Mouse (Mus musculus): ENCODE measurements at regions not wholly inside any gene's neighbourhood (a gene's known extent, or its start where the extent isn't known, plus 50 kb on each side); places are given as distances from the start of the nearest gene placed in this dataset.
A peak's percentile ranks its signal among the peaks of the same experiment; 100 is the strongest.

- ATAC-seq (ENCODE audit: low read depth): no peak; the same call in 1 of the 2 replicates
- Histone ChIP-seq H3K27ac (no peak overlapping the region), H3K4me2 (no peak overlapping the region), H3K4me1 (replicated peaks) (no peaks in the 10 kb centered on the region), H3K27me3 (no peaks in the 10 kb centered on the region), H3K9ac (no peak overlapping the region), H3K9me3 (replicated peaks) (no peaks in the 10 kb centered on the region), H3K36me3 (no peaks in the 10 kb centered on the region), H3K4me3 (replicated peaks) (no peak overlapping the region)
- 55% methylated on average over 8 of the region's 8 CpGs for WGBS (ENCODE audit: insufficient replicate concordance)
- no peak for DNase-seq
Observed at GRCm38 (mm10) chr11:90783537-90783936, 95.4 kb upstream of the Tom1l1 start.

GRCm38 (mm10) chr11:90782975-90783374, 94.8 kb upstream of the Tom1l1 start:
- H3K27ac ChIP-seq: no peak overlapping the region
- H3K4me2 ChIP-seq: no peak overlapping the region
- no peak overlapping the region for H3K9ac ChIP-seq
- ATAC-seq (ENCODE audit: low read depth) (peak; percentile 20; the same call in 1 of the 2 replicates), DNase-seq (no peak)
- H3K36me3 ChIP-seq: no peaks in the 10 kb centered on the region
- no peaks in the 10 kb centered on the region for H3K4me1 ChIP-seq (replicated peaks)
- H3K9me3 ChIP-seq (replicated peaks): no peaks in the 10 kb centered on the region
- 30% methylated on average over 6 of the region's 6 CpGs for WGBS (ENCODE audit: insufficient replicate concordance)
- H3K27me3 ChIP-seq: no peaks in the 10 kb centered on the region
- H3K4me3 ChIP-seq (replicated peaks): no peak overlapping the region

DNA sequence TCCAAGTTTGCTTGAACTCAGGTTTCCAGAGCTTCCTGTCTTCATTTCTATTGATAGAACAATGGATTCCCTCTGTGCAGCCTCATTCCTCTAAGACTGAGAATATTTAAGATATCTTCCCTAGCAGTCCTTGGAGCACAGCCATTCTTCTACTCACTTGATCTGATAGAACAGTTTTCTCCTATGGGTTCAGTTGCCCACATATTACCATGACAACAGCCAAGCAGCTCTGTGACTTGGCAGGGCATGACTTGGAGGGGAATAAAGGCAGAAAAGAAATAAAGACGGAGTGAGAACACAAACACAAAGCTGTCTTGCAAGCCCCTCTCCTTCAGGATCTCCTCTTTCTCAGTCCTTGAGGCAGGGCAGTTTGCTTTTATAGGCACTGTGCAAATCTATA, 87.6 kb upstream of the Tom1l1 start:
- 46% methylated on average over 1 of the region's 1 CpGs for WGBS (ENCODE audit: insufficient replicate concordance)
- no peaks in the 10 kb centered on the region for H3K4me1 ChIP-seq (replicated peaks)
- no peak overlapping the region for H3K4me2 ChIP-seq

GRCm38 (mm10) chr11:90755981-90756380, 67.8 kb upstream of the Tom1l1 start:
- Histone ChIP-seq H3K27me3 (no peaks in the 10 kb centered on the region), H3K4me1 (replicated peaks) (no peaks in the 10 kb centered on the region), H3K9ac (no peak overlapping the region), H3K4me2 (no peak overlapping the region), H3K27ac (no peak overlapping the region), H3K4me3 (replicated peaks) (no peak overlapping the region), H3K36me3 (no peaks in the 10 kb centered on the region), H3K9me3 (replicated peaks) (no peaks in the 10 kb centered on the region)
- 50% methylated on average over 2 of the region's 2 CpGs for WGBS (ENCODE audit: insufficient replicate concordance)
- DNase-seq: no peak
- no peak for ATAC-seq (ENCODE audit: low read depth)

More for the DNA sequence above, 87.6 kb upstream of the Tom1l1 start:
- Histone ChIP-seq H3K9me3 (replicated peaks) (no peaks in the 10 kb centered on the region), H3K4me3 (replicated peaks) (no peak overlapping the region), H3K27me3 (no peaks in the 10 kb centered on the region), H3K27ac (no peak overlapping the region), H3K9ac (no peak overlapping the region), H3K36me3 (no peaks in the 10 kb centered on the region)
- ATAC-seq (ENCODE audit: low read depth) (no peak), DNase-seq (no peak)

- ATAC-seq (ENCODE audit: low read depth): no peak
- no peak for DNase-seq
- Histone ChIP-seq H3K4me3 (replicated peaks) (no peak overlapping the region), H3K27ac (no peak overlapping the region), H3K9me3 (replicated peaks) (no peaks in the 10 kb centered on the region), H3K4me1 (replicated peaks) (no peaks in the 10 kb centered on the region), H3K9ac (no peak overlapping the region), H3K4me2 (no peak overlapping the region), H3K36me3 (no peaks in the 10 kb centered on the region), H3K27me3 (no peaks in the 10 kb centered on the region)
- WGBS (ENCODE audit: insufficient replicate concordance): 50% methylated on average over 3 of the region's 3 CpGs
Observed at GRCm38 (mm10) chr11:90748448-90748847, 60.3 kb upstream of the Tom1l1 start.

DNA sequence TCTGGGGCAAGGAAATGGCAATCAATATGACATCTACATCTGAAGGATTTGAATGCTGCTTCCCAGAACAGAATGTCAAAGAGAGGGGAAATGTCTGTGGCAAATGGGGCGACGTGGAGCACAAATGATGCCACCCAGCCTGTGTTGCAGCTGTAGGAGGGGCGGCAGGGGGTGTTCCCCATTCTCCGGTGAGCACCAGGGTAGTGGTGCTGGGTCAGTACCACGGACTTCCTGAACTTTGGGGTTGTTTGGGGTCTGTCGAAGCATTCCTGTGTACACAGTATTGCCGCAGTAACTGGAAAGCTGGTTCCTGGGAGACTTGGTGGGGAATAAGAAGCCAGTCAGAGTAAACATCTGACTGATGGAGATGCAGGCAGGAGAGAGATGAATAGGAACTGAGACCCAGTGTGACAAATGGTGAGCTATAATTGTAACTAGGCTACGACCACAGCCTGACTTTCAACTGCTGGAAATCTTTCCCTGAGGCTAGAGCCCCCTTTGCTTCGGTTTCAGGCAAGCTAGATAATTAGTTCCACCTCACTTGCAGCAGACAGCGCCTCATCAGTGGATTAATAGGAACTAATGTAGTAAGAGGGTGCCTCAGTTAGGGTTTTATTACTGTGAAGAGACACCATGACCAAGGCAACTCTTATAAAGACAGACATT, 53.9 kb upstream of the Tom1l1 start:
- WGBS (ENCODE audit: insufficient replicate concordance): 66% methylated on average over 10 of the region's 10 CpGs
- Histone ChIP-seq H3K36me3 (no peaks in the 10 kb centered on the region), H3K9me3 (replicated peaks) (no peaks in the 10 kb centered on the region)

DNA sequence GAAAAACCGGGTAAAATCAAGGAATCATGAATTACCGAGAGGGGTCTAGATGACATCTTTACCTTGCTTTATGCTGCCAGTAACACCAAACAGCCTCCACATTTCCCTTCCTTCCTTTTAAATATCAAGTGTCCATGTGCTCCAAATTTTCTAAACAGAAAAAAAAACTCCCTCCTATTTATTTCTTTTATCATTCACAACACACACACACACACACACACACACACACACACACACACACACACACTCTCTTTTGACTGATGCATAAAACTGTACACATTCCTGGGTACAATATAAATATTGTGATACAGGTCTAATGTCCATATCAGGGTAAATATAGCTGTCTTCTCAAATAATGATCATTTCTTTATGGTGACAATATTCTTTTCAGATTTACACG, 51.3 kb upstream of the Tom1l1 start:
- H3K27ac ChIP-seq: no peak overlapping the region
- 84% methylated on average over 3 of the region's 3 CpGs for WGBS (ENCODE audit: insufficient replicate concordance)
- no peak overlapping the region for H3K4me2 ChIP-seq
- H3K27me3 ChIP-seq: no peaks in the 10 kb centered on the region
- no peaks in the 10 kb centered on the region for H3K36me3 ChIP-seq
- H3K9ac ChIP-seq: no peak overlapping the region
- no peaks in the 10 kb centered on the region for H3K4me1 ChIP-seq (replicated peaks)
- no peak overlapping the region for H3K4me3 ChIP-seq (replicated peaks)
- no peaks in the 10 kb centered on the region for H3K9me3 ChIP-seq (replicated peaks)
- DNase-seq: no peak
- no peak for ATAC-seq (ENCODE audit: low read depth)

More for the DNA sequence above, 53.9 kb upstream of the Tom1l1 start:
- H3K27ac ChIP-seq: no peak overlapping the region
- no peaks in the 10 kb centered on the region for H3K4me1 ChIP-seq (replicated peaks)
- H3K27me3 ChIP-seq: no peaks in the 10 kb centered on the region
- H3K4me2 ChIP-seq: no peak overlapping the region
- no peak overlapping the region for H3K4me3 ChIP-seq (replicated peaks)
- ATAC-seq (ENCODE audit: low read depth) (no peak), DNase-seq (no peak)
- no peak overlapping the region for H3K9ac ChIP-seq

- WGBS (ENCODE audit: insufficient replicate concordance): 64% methylated on average over 2 of the region's 2 CpGs
- H3K9me3 ChIP-seq (replicated peaks): no peaks in the 10 kb centered on the region
- no peak for DNase-seq
Observed at GRCm38 (mm10) chr11:90738741-90739140, 50.6 kb upstream of the Tom1l1 start.

More at GRCm38 (mm10) chr11:90738741-90739140, 50.6 kb upstream of the Tom1l1 start:
- H3K4me1 ChIP-seq (replicated peaks): no peaks in the 10 kb centered on the region
- H3K9ac ChIP-seq: no peak overlapping the region
- no peaks in the 10 kb centered on the region for H3K36me3 ChIP-seq
- no peak for ATAC-seq (ENCODE audit: low read depth)
- H3K27ac ChIP-seq: no peak overlapping the region
- no peak overlapping the region for H3K4me2 ChIP-seq
- H3K4me3 ChIP-seq (replicated peaks): no peak overlapping the region
- H3K27me3 ChIP-seq: no peaks in the 10 kb centered on the region
